Mouse (Mus musculus) embryo, embryonic 10 days (tissue): Measurements from ENCODE around the gene Lrrc47.

Experiments used
- DNase-seq: peaks from one replicate; pipeline ENCODE4 v3.0.0-alpha.2; 2015; ENCODE audit warnings: low spot score

Gene Lrrc47

GRCm38 (mm10) chr4:154011646-154012089, at the start of gene Lrrc47:
Lrrc47 (plus strand) TSS chr4:154011731.
- peak; percentile 88 for DNase-seq

GRCm38 (mm10) chr4:153962631-153963030, 48.9 kb upstream of the Lrrc47 start:
- no peak for DNase-seq

- DNase-seq, result no peak
Observed at GRCm38 (mm10) chr4:153966651-153967050, 44.9 kb upstream of the Lrrc47 start.

DNA sequence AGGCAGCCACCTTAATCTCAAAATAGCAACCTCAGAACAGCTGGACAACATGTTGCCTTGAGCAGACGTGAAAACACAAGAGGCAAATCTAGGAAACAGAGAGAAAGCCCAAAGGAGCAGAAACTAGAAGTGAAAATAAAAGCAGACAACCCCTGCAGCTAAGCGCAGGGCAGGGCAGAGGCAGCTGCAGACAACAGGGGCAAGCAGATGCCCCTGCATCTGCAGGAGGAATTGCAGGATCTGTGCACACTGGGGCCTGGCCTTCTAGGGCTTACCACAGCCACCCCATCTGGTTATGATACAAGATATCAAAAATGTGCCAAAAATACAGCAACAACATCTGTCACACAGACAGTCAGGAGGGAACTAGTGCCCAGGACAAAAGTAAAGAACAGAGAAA, 44.0 kb upstream of the Lrrc47 start:
- no peak for DNase-seq

DNA sequence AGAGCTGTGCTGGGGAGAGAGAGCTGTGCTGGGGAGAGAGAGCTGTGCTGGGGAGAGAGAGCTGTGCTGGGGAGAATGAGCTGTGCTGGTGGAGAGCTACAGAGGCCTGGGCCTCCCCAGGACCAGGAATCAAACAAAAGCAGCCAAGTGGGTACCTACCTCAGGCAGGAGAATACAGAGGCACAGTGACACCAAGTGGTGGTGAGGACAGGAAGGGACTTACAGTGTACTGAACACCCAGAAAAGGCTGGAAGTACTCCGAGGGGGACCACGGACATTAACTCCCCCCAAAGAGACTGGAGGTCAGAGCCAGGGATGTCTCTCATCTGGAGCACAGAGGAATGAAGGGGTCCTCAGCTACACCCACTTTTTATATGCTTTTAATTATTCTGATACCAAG, 43.5 kb upstream of the Lrrc47 start:
- no peak for DNase-seq

- DNase-seq, result peak; percentile 95
Observed at GRCm38 (mm10) chr4:153974431-153975291, 36.9 kb upstream of the Lrrc47 start, which contains the start of the genes Dffb and Cep104. Dffb (minus strand) TSS chr4:153975126. Cep104 (plus strand) TSS chr4:153975194.

DNA sequence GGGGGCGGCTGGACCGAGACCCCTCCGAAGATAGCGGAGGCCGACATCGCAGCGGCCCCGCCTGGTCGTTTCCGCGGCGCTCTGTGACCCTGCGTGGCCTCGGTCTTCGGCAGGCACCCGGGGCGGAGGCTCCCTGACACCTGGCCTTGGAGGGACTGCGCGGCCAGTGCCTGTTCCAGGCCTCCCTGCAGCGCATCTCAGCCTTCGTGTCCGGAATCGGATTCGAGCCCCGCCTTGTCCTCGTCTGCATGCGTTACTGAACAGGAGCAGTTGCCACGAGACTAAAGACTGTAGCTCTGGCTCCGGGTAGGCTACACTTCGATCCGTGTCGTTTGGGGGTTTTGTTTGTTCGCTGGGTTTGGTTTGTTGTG, 36.3 kb upstream of the Lrrc47 start:
- DNase-seq, result peak; percentile 54

- no peak for DNase-seq
Observed at GRCm38 (mm10) chr4:153975768-153976167, 35.8 kb upstream of the Lrrc47 start.

DNA sequence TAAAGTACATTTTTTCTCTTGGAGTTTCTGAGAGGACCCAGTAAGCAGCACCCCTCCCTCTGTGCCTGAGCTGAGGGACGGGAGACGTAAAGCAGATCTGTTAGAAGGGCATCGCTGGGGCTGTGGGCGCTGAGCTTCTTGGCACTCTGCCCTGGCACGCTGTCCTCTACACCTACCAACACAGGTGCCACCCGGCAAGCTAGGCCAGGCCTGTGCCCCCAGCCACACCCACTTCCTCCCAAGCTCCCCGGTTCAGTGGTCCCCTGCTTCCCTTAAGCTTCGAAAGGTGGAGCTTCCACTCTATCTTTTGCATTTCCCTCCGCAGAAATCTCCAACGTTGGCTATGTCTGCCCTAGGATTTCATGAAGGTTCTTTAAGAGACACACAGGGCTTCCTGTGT, 32.3 kb upstream of the Lrrc47 start:
- no peak for DNase-seq

GRCm38 (mm10) chr4:153980470-153980869, 31.1 kb upstream of the Lrrc47 start:
- DNase-seq, result no peak

DNA sequence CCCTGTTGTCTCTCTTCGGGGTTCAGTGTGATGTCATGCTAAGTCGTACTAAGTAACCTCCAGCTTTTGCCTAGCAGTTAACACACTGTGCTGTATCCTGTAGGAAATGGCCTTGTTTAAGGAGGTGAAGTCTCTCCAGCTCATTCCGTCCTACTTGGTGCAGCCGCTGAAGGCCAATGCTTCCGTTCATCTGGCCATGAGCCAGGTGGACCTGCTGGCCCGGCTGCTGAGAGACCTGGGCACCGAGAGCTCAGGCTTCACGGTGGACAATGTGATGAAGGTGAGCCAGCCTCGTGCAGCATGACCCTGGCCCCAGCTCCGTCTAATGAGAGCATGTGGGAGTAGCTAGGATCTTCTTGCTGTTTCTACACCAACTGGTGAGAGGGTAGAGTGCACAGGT, 18.8 kb upstream of the Lrrc47 start:
- DNase-seq, result no peak

DNA sequence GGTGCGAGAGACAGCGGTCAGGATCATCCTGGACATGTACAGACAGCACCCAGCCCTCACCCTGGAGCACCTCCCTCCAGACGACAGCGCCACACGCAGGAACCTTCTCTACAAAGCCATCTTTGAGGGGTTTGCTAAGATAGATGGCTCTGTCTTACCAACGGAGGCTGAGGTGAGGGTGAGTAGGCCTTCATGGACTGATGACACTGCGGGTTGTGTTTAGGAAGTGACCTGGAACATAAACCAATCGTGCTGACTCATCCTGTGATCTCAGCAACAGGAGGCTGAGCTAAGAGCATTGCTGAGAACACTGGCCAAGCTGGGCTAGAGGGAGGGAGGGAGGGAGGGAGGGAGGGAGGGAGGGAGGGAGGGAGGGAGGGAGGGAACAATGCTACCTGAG, 18.0 kb upstream of the Lrrc47 start:
- DNase-seq, result no peak

- no peak for DNase-seq
Observed at GRCm38 (mm10) chr4:154005488-154005887, 6.0 kb upstream of the Lrrc47 start.

DNA sequence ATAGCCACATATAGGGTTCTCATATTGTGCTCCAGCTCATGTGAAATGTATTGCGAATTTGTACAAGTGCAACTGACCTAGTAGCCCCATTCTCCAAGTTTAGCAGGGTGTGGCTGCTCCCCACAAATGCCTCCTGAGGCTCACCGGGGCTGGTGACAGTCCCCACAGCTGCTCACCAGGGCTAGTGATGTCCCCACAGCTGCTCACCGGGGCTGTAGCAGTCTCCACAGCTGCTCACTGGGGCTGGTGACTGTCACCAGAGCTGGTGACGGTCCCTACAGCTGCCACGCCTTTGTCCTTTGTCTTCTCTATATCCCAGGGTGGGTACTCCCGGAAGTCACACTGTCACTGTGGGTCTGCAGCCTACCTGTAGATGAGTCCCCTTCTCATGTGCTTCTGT, 5.3 kb upstream of the Lrrc47 start:
- no peak for DNase-seq

- DNase-seq, result no peak
Observed at GRCm38 (mm10) chr4:154007759-154008158, 3.8 kb upstream of the Lrrc47 start.

DNA sequence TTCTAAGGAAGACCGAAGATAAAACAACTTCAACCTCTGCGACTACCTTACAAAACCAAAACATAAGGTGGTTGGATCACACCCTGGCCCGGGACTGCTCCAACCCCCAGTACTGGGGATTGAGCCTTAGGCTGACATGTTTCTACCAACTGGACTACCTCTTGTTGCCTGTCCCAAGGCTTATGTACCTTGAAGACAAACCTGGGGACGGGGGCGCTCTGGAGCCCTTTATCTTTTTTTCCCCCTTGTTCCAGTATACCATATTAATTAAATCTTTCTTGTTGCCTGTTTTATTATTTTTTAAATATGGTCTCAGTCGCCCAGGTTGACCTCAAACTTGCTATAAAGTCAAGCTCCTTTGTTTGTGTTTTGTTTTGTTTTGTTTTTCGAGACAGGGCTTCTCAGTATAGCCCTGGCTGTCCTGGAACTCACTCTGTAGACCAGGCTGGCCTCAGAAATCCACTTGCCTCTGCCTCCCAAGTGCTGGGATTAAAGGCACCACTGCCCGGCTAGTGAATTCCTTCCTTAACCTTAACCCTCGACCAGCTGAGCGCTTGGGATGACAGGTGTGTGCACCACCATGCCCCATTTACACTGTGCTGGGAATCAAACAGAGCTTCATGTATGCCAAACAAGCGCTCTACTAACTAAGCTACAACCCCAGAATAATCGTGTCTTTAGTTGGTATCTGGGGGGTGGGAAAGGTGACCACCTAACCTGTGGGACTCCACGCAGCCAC, 455 bp upstream of the Lrrc47 start:
- DNase-seq, result no peak

DNA sequence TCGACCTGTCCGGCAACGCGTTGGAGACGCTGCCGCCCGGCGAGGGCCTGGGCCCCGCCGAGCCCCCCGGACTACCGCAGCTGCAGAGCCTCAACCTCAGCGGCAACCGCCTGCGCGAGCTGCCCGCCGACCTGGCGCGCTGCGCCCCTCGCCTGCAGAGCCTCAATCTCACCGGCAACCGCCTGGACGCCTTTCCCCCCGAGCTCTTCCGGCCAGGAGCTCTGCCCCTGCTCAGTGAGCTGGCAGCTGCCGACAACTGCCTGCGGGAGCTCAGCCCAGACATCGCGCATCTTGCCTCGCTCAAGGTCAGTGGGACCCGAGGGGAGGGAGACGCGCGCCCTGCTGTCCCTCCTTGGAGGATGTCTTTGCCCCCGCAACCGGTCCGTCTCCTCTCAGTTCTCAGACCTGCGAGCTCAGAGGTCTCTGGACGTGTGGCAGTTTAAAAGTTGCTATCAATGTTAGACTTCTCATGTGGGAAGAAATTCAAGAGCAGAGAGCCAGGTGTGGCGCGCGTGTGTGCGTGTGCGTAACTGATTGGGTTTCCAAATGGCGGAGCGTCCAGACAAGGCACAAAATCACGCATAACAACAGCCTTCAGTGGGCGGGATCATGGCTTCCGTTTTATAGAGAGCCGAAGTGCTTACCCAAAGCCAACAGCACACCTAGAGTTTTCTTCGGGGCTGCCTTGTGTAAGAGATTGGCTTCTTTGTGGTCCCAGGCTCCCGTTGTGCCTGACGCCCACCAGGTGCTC, 776 bp downstream of the Lrrc47 start:
- no peak for DNase-seq

GRCm38 (mm10) chr4:154015476-154015875, 3.9 kb downstream of the Lrrc47 start:
- DNase-seq, result no peak

GRCm38 (mm10) chr4:154019571-154019970, 8.0 kb downstream of the Lrrc47 start:
- peak; percentile 53 for DNase-seq

GRCm38 (mm10) chr4:154021432-154021831, 9.9 kb downstream of the Lrrc47 start:
- no peak for DNase-seq

GRCm38 (mm10) chr4:154022407-154022806, 10.9 kb downstream of the Lrrc47 start:
- DNase-seq, result no peak

- no peak for DNase-seq
Observed at GRCm38 (mm10) chr4:154022844-154023243, 11.3 kb downstream of the Lrrc47 start.
